Mouse (Mus musculus) spleen, adult 2 months (tissue): Measurements from ENCODE around the gene Itgam. TPM values are rescaled to one million over a fixed set of nuclear protein-coding genes. Genes with fewer than 3 reads are reported as not detected.
A peak's percentile ranks its signal among the peaks of the same experiment; 100 is the strongest.

ENCODE experiments used
- DNase-seq, 2 experiments: peaks; one replicate each; pipeline versions ENCODE4 v3.0.0 to v3.0.0-alpha.2; 2012 to 2021; ENCODE audit warnings: low spot score in 2 of 2, low read depth in 1 of 2
- H3K27ac ChIP-seq: fragments of 200-500 bp; 2 replicates; pipeline ENCODE4 v1.5.1; 2012; ENCODE audit warnings: low read length, inconsistent platforms; ENCODE audit not compliant: insufficient read depth
- H3K27me3 ChIP-seq: fragments of 200-500 bp; 2 replicates; pipeline ENCODE4 v1.6.1; 2012; ENCODE audit warnings: mild to moderate bottlenecking, moderate library complexity, low read length, inconsistent platforms; ENCODE audit not compliant: control insufficient read depth, insufficient read depth
- H3K36me3 ChIP-seq: fragments of 200-500 bp; 2 replicates; pipeline ENCODE4 v1.6.1; 2012; ENCODE audit warnings: mild to moderate bottlenecking, low read length, inconsistent platforms; ENCODE audit not compliant: control insufficient read depth, insufficient read depth
- H3K4me1 ChIP-seq: fragments of 200-500 bp; 2 replicates; pipeline ENCODE4 v1.6.1; 2011; ENCODE audit warnings: inconsistent platforms; ENCODE audit not compliant: control insufficient read depth, insufficient read depth, insufficient read length
- H3K4me3 ChIP-seq: fragments of 200-500 bp; 2 replicates; pipeline ENCODE4 v1.5.1; 2011; ENCODE audit warnings: mild to moderate bottlenecking, inconsistent platforms; ENCODE audit not compliant: insufficient read depth, insufficient read length; ENCODE audit errors: extremely low read depth
- CTCF ChIP-seq: fragments of 200-500 bp; IDR thresholded peaks from 2 replicates; pipeline ENCODE4 v1.5.1; 2011; ENCODE audit warnings: mild to moderate bottlenecking, inconsistent platforms; ENCODE audit not compliant: insufficient read depth, insufficient read length, insufficient replicate concordance; ENCODE audit errors: extremely low read depth
- POLR2A ChIP-seq: fragments of 200-500 bp; IDR thresholded peaks from 2 replicates; pipeline ENCODE4 v1.6.1; 2011; ENCODE audit warnings: low read depth, low read length, inconsistent platforms
- WGBS: fragments of 180-500 bp; shearing (Covaris S2); methylation state at CpG from one replicate; pipeline ENCODE4 v1.1.7; 2018; 5-methylcytosine and 5-hydroxymethylcytosine counted together
- polyA plus RNA-seq: library from polyadenylated mRNA; depleted of rRNA; stranded (reverse); fragments of >200 nt; gene quantifications from 2 replicates; pipeline ENCODE4 v1.2.3, GENCODE M21; 2012

Itgam gene
- polyA plus RNA-seq, 1 experiment, result 11.1 TPM

GRCm38 (mm10) chr7:128119726-128120490 lies 57.5 kb downstream of the Itgam start:
- Histone ChIP-seq H3K4me3 (no peak overlapping the region), H3K27me3 (no peaks in the 10 kb centered on the region), H3K36me3 (no peaks in the 10 kb centered on the region), H3K4me1 (peaks cover 5% of the 10 kb centered on the region), H3K27ac (peak overlapping the region; percentile 6; the same call in 1 of the 2 replicates)
- DNase-seq, result peak in 1 of 2 experiments; percentile 19
- WGBS, result 75% methylated on average over 6 of the region's 6 CpGs
- TF ChIP-seq POLR2A (no peak), CTCF (no peak)

- WGBS, result 46% methylated on average over 8 of the region's 8 CpGs
- Histone ChIP-seq H3K27ac (peak within 1 kb of the TSS; percentile 66), H3K27me3 (no peaks in the 10 kb centered on the region), H3K4me3 (peak within 1 kb of the TSS; percentile 17; the same call in 1 of the 2 replicates), H3K4me1 (peaks cover 21% of the 10 kb centered on the region), H3K36me3 (no peaks in the 10 kb centered on the region)
- DNase-seq, result no peak
- TF ChIP-seq POLR2A, result no peak
- TF ChIP-seq CTCF, result no peak
These were observed 66.6 kb downstream of the Itgam start, which contains the start of gene Itgax for GRCm38 (mm10) chr7:128128741-128129720. Gene Itgax, plus strand, starts transcription at chr7:128129547.

GRCm38 (mm10) chr7:128132148-128132547 lies 69.7 kb downstream of the Itgam start:
- Histone ChIP-seq H3K27ac (no peak overlapping the region), H3K27me3 (no peaks in the 10 kb centered on the region), H3K4me3 (no peak overlapping the region), H3K4me1 (peaks cover 22% of the 10 kb centered on the region), H3K36me3 (no peaks in the 10 kb centered on the region)
- TF ChIP-seq POLR2A (no peak), CTCF (no peak)
- 42% methylated on average over 5 of the region's 5 CpGs for WGBS
- DNase-seq, result no peak

- peak; percentile 20 to 41 for DNase-seq
- TF ChIP-seq POLR2A, result no peak
- no peak for TF ChIP-seq CTCF
- 10% methylated on average over 2 of the region's 2 CpGs for WGBS
These were observed 71.2 kb downstream of the Itgam start for GRCm38 (mm10) chr7:128133596-128133995.

GRCm38 (mm10) chr7:128136927-128137326 lies 74.5 kb downstream of the Itgam start:
- TF ChIP-seq CTCF (no peak), POLR2A (no peak)
- Histone ChIP-seq H3K4me3 (no peak overlapping the region), H3K27me3 (no peaks in the 10 kb centered on the region), H3K27ac (peak overlapping the region; percentile 1), H3K36me3 (no peaks in the 10 kb centered on the region), H3K4me1 (peaks cover 22% of the 10 kb centered on the region)
- DNase-seq, result no peak
- WGBS, result 64% methylated on average over 4 of the region's 4 CpGs

More at GRCm38 (mm10) chr7:128133596-128133995, 71.2 kb downstream of the Itgam start:
- peaks cover 22% of the 10 kb centered on the region for H3K4me1 ChIP-seq
- H3K36me3 ChIP-seq, result no peaks in the 10 kb centered on the region
- peak overlapping the region; percentile 44 for H3K27ac ChIP-seq
- no peaks in the 10 kb centered on the region for H3K27me3 ChIP-seq
- no peak overlapping the region for H3K4me3 ChIP-seq

GRCm38 (mm10) chr7:128139611-128140010 lies 77.2 kb downstream of the Itgam start:
- TF ChIP-seq POLR2A, result no peak
- TF ChIP-seq CTCF, result no peak
- Histone ChIP-seq H3K4me1 (peaks cover 2% of the 10 kb centered on the region; the same call in 1 of the 2 replicates), H3K27ac (no peak overlapping the region), H3K4me3 (no peak overlapping the region), H3K36me3 (no peaks in the 10 kb centered on the region), H3K27me3 (no peaks in the 10 kb centered on the region)
- no peak for DNase-seq
- WGBS, result 91% methylated on average over 6 of the region's 6 CpGs

GRCm38 (mm10) chr7:128150970-128151369 lies 88.5 kb downstream of the Itgam start:
- no peaks in the 10 kb centered on the region for H3K4me1 ChIP-seq
- no peak overlapping the region for H3K4me3 ChIP-seq
- DNase-seq, result no peak
- H3K36me3 ChIP-seq, result no peaks in the 10 kb centered on the region
- 89% methylated on average over 8 of the region's 8 CpGs for WGBS
- TF ChIP-seq CTCF, result no peak
- TF ChIP-seq POLR2A, result no peak
- no peaks in the 10 kb centered on the region for H3K27me3 ChIP-seq
- no peak overlapping the region for H3K27ac ChIP-seq
